Mouse (Mus musculus) heart, postnatal 0 days (tissue): ENCODE measurements around the gene Pttg1. TPM values are rescaled to one million over a fixed set of nuclear protein-coding genes. Genes with fewer than 3 reads are reported as not detected.

Experiments
- ATAC-seq: fragments of 200-750 bp; cut with Nextera tagmentation; 2 replicates; pipeline ENCODE4 v1.8.0; 2017; ENCODE audit warnings: low read depth, moderate number of reproducible peaks, moderate library complexity; ENCODE audit not compliant: insufficient read depth
- DNase-seq: peaks from one replicate; pipeline ENCODE4 v3.0.0-alpha.2; 2016; ENCODE audit warnings: low spot score
- H3K27ac ChIP-seq: fragments of 300-500 bp; sonication (generic); 2 replicates; pipeline ENCODE4 v1.5.1; 2014; ENCODE audit warnings: low read depth, mild to moderate bottlenecking
- H3K27me3 ChIP-seq: fragments of 300-500 bp; sonication (generic); 2 replicates; pipeline ENCODE4 v1.6.1; 2014; ENCODE audit warnings: low read length, mixed read lengths; ENCODE audit not compliant: control insufficient read depth, insufficient read depth
- H3K36me3 ChIP-seq: fragments of 300-500 bp; sonication (generic); replicated peaks from 2 replicates; pipeline ENCODE4 v1.6.1; 2014; ENCODE audit warnings: low read length, mixed read lengths; ENCODE audit not compliant: control insufficient read depth, insufficient read depth
- H3K4me1 ChIP-seq: fragments of 300-500 bp; sonication (generic); 2 replicates; pipeline ENCODE4 v1.6.1; 2014; ENCODE audit warnings: antibody characterized with exemption; ENCODE audit not compliant: control insufficient read depth, insufficient read depth
- H3K4me2 ChIP-seq: fragments of 300-500 bp; sonication (generic); 2 replicates; pipeline ENCODE4 v1.6.1; 2014; ENCODE audit warnings: low read depth, mild to moderate bottlenecking, low read length, moderate library complexity
- H3K4me3 ChIP-seq: fragments of 300-500 bp; sonication (generic); 2 replicates; pipeline ENCODE4 v1.5.1; 2014; ENCODE audit warnings: low read depth, low read length
- H3K9ac ChIP-seq: fragments of 300-500 bp; sonication (generic); replicated peaks from 2 replicates; pipeline ENCODE4 v1.6.1; 2014; ENCODE audit warnings: low read depth, low read length, mixed read lengths
- H3K9me3 ChIP-seq: fragments of 300-500 bp; sonication (generic); replicated peaks from 2 replicates; pipeline ENCODE4 v1.6.1; 2016; ENCODE audit warnings: low read length; ENCODE audit not compliant: control insufficient read depth
- CTCF ChIP-seq: IDR thresholded peaks from 2 replicates; pipeline ENCODE4 v1.5.1; 2016; ENCODE audit warnings: antibody characterized with exemption, control low read depth, low read depth
- EP300 ChIP-seq: IDR thresholded peaks from 2 replicates; pipeline ENCODE4 v1.6.1; 2016; ENCODE audit warnings: antibody characterized with exemption, low read depth
- WGBS: fragments of 180-500 bp; shearing (Covaris S2); extraction: QIAGEN DNeasy Blood & Tissue Kit; methylation state at CpG from one replicate; pipeline ENCODE4 v1.1.7; 2014; 5-methylcytosine and 5-hydroxymethylcytosine counted together
- microRNA counts: library from miRNA; unstranded; fragments of <30 nt; microRNA quantifications from one replicate; lab custom pipeline; 2015
- microRNA-seq: library from miRNA; unstranded; fragments of <30 nt; microRNA quantifications from one replicate; pipeline ENCODE4, GENCODE M21; 2016
- polyA plus RNA-seq: library from polyadenylated mRNA; unstranded; fragments of >200 nt; fragmentation: Nextera tagmentation; extraction: Ambion mirVana; gene quantifications from 2 replicates; pipeline ENCODE4 v1.2.1, GENCODE M21; 2015
- total RNA-seq: library from RNA; depleted of rRNA; stranded (reverse); fragments of >200 nt; gene quantifications from 2 replicates; pipeline ENCODE4 v1.2.3, GENCODE M21; 2014; ENCODE audit warnings: low replicate concordance; rRNA removed

Gene Pttg1
- total and polyA plus RNA-seq, 2 experiments from 2014 or later, result 78.1 to 190 TPM

DNA sequence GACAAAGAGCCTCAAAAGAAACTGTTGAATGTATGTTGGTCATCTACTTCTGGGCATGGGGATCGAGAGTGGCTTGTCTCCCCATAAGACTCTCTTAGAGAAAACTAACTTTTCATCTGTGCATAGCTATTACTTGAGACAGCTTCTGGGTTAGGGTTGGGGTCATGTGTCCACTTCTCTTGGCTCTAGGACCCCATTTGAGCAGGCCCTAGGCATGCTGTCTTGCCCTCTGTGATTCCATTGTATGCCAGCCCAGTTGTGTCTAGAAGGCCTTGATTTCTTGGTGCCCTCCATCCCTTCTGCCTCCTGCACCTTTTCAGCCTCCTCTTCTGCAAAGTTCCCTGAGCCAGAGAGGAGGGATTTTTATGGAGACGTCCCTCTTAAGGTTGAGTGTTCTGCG lies 54.2 kb downstream of the Pttg1 start:
- 79% methylated on average over 3 of the region's 3 CpGs for WGBS
- Histone ChIP-seq H3K4me3 (no peak overlapping the region), H3K36me3 (no peaks in the 10 kb centered on the region), H3K9me3 (no peaks in the 10 kb centered on the region), H3K4me1 (no peaks in the 10 kb centered on the region), H3K4me2 (no peak overlapping the region), H3K27ac (no peak overlapping the region), H3K9ac (no peak overlapping the region), H3K27me3 (no peaks in the 10 kb centered on the region)
- no peak for ATAC-seq
- DNase-seq, result no peak
- TF ChIP-seq CTCF (no peak), EP300 (no peak)

MicroRNAs within 50 kb of the gene (microRNA counts, 519-probe panel; counts per million panel counts)
- 2,535 counts per million, percentile 28 among the panel's probes with 10 or more counts for microRNA mmu-miR-146a (lab: Ali Mortazavi, UCI)

Small RNA genes within 50 kb of the gene (microRNA-seq; reads per million reads assigned to microRNA genes)
- 115 reads per million, percentile 58 among the genes with 10 or more reads in this experiment for gene Mir146

Other genes with a start within 250 kb of the Pttg1 start
- gene Slu7, start 7.5 kb upstream of the Pttg1 start, total RNA-seq, result 7.2 and 8.0 TPM in 2 replicates
- 31.7 and 36.0 TPM in 2 replicates for gene Slu7, start 7.5 kb upstream of the Pttg1 start, polyA plus RNA-seq
- 6.3 and 14.3 TPM in 2 replicates for gene C1qtnf2, start 48.0 kb upstream of the Pttg1 start, total RNA-seq
- 13.9 and 14.0 TPM in 2 replicates for gene C1qtnf2, start 48.0 kb upstream of the Pttg1 start, polyA plus RNA-seq
- 8.9 and 10.8 TPM in 2 replicates for gene Ccnjl, start 102.5 kb upstream of the Pttg1 start, total RNA-seq
- 10.1 and 11.7 TPM in 2 replicates for gene Ccnjl, start 102.5 kb upstream of the Pttg1 start, polyA plus RNA-seq
- 0.08 and 1.0 TPM in 2 replicates for gene 4933415A04Rik, start 160.8 kb upstream of the Pttg1 start, total RNA-seq
- gene 4933415A04Rik, start 160.8 kb upstream of the Pttg1 start, polyA plus RNA-seq, result 4.8 and 5.5 TPM in 2 replicates
- gene Fabp6, start 175.3 kb upstream of the Pttg1 start, total RNA-seq, result not detected in 2 replicates
- gene Fabp6, start 175.3 kb upstream of the Pttg1 start, polyA plus RNA-seq, result not detected in 2 replicates